Mouse (Mus musculus): ENCODE measurements around the gene Grid1.

DNA sequence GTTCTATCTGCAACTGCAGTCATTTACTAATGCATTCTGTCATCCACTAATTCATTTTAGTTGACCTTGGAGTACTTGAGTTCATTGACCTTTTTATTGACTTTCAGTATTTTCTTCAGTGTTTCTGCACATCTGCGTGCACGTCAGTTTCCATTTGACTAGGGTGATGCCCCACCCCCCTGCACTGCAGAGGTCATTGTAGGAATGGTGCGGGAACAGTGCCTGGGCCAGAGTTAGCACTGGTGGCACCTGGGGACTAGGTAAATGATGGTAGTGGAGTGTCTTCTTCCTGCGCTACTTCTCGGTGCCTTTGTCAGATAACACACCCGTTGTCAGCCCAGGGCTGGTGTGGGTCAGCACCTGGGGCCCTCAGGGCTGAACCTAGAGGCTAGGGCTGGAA is 60.1 kb downstream of the Grid1 start:
- no peak for TF ChIP-seq CTCF (IDR thresholded peaks at IDR 0.05; ENCODE audit: low read depth)
- TF ChIP-seq EP300 (IDR thresholded peaks at IDR 0.05; ENCODE audit: low read depth) = no peak
